Mouse (Mus musculus): ENCODE data around the gene Tmem237. TPM values are rescaled to one million over a fixed set of nuclear protein-coding genes. Genes with fewer than 3 reads are reported as not detected.

Tmem237 gene
- 31.9 and 36.2 TPM in 2 replicates for total RNA-seq (2014; rRNA removed)
- 59.7 and 62.6 TPM in 2 replicates for polyA plus RNA-seq (2015; fragmentation: Nextera tagmentation; extraction: Ambion mirVana)

GRCm38 (mm10) chr1:59119720-59120457 is at the start of gene Tmem237:
TSS of gene Tmem237 (minus strand) at chr1:59120408.
- Histone ChIP-seq H3K4me3 (ENCODE audit: low read depth, low read length) (peak within 1 kb of the TSS; percentile 69), H3K27ac (ENCODE audit: low read depth, low read length) (peak within 1 kb of the TSS; percentile 95), H3K27me3 (ENCODE audit: insufficient read depth, low read length) (no peaks in the 10 kb centered on the region), H3K9ac (peak within 1 kb of the TSS; percentile 97), H3K4me1 (ENCODE audit: insufficient read depth) (no peaks in the 10 kb centered on the region), H3K9me3 (ENCODE audit: low read length) (no peaks in the 10 kb centered on the region), H3K36me3 (ENCODE audit: insufficient read depth) (peaks cover 12% of the 10 kb centered on the region; the same call in 1 of the 2 replicates), H3K4me2 (ENCODE audit: low read depth) (peak within 1 kb of the TSS; percentile 91)
- ATAC-seq (peak; percentile 97), DNase-seq (peak; percentile 96)
- TF ChIP-seq CTCF (IDR thresholded peaks at IDR 0.05; ENCODE audit: low read depth): no peak
- WGBS: 3% methylated on average over 74 of the region's 74 CpGs

DNA sequence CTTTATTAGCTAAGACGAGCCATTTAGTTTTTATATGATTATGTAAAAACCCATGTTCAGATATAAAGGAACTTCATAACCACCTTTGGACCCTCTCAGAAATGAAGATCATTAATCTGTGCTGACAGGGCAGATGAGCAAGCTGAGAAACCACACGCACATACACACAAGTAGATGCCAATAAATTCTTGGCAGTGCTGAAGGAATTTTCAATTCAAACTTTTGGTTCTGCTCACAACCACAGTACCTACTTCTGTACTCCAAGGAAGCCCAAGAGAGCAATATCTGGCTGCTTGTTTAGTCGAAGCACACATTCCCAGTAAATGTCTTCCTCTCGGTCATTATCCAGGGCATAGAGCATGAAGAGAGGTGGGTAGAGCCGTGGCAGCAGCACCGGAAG is 49.4 kb upstream of the Tmem237 start:
- TF ChIP-seq CTCF (IDR thresholded peaks at IDR 0.05; ENCODE audit: low read depth): no peak
- H3K9me3 ChIP-seq (ENCODE audit: low read length): no peaks in the 10 kb centered on the region
- DNase-seq (no peak), ATAC-seq (no peak)
- no peak overlapping the region for H3K9ac ChIP-seq
- H3K27me3 ChIP-seq (ENCODE audit: insufficient read depth, low read length): no peaks in the 10 kb centered on the region
- H3K27ac ChIP-seq (ENCODE audit: low read depth, low read length): no peak overlapping the region
- no peak overlapping the region for H3K4me3 ChIP-seq (ENCODE audit: low read depth, low read length)
- peaks cover 62% of the 10 kb centered on the region for H3K36me3 ChIP-seq (ENCODE audit: insufficient read depth)
- H3K4me1 ChIP-seq (ENCODE audit: insufficient read depth): no peaks in the 10 kb centered on the region
- H3K4me2 ChIP-seq (ENCODE audit: low read depth): no peak overlapping the region
- WGBS: 84% methylated on average over 6 of the region's 6 CpGs

- WGBS: 85% methylated on average over 2 of the region's 2 CpGs
- H3K9me3 ChIP-seq (ENCODE audit: low read length): no peaks in the 10 kb centered on the region
- no peak overlapping the region for H3K27ac ChIP-seq (ENCODE audit: low read depth, low read length)
- no peak overlapping the region for H3K9ac ChIP-seq
- H3K36me3 ChIP-seq (ENCODE audit: insufficient read depth): peaks cover 63% of the 10 kb centered on the region
- no peak for TF ChIP-seq CTCF (IDR thresholded peaks at IDR 0.05; ENCODE audit: low read depth)
- no peaks in the 10 kb centered on the region for H3K27me3 ChIP-seq (ENCODE audit: insufficient read depth, low read length)
- no peaks in the 10 kb centered on the region for H3K4me1 ChIP-seq (ENCODE audit: insufficient read depth)
- H3K4me2 ChIP-seq (ENCODE audit: low read depth): no peak overlapping the region
- no peak overlapping the region for H3K4me3 ChIP-seq (ENCODE audit: low read depth, low read length)
- ATAC-seq (no peak), DNase-seq (no peak)
Observed at GRCm38 (mm10) chr1:59168556-59168955, 48.3 kb upstream of the Tmem237 start.

DNA sequence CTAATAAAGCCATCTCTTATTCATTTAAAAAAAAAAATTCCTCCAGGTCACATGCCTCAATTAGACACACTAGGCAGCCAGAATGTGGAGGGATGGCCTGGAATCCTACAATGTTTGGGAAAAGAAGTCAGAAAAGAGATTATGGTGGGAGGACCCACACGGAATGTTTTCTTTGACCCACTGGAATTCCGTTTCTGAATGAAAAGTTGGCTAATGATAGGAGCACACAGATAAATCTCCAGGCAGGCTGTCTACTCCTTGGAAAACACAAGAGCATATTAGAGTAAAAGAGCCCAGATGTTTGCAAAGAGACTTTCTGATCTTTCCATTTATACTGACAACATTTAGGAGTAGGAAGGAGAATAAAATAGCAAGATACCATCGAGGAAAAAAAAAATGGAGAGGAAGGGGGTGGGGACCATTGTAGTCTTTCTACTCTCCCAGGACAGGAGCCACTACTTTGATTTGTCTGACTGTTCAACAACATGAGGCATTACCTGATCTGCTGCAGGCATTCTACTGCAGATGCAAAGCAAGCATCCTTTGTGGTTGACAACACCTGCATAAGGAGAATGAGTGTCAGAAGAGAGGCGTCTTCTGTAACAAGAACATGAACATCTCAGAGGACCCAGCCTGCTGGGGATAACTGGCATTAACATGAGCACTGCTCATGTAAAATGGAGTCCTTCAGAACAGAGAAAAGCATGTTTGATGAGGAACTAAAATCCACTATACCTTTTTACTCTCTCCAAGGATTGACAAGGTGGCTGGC is 47.6 kb upstream of the Tmem237 start:
- H3K36me3 ChIP-seq (ENCODE audit: insufficient read depth): peaks cover 63% of the 10 kb centered on the region
- no peak for ATAC-seq

GRCm38 (mm10) chr1:59166232-59166905 is 46.2 kb upstream of the Tmem237 start:
- TF ChIP-seq CTCF (IDR thresholded peaks at IDR 0.05; ENCODE audit: low read depth): no peak
- H3K9me3 ChIP-seq (ENCODE audit: low read length): no peaks in the 10 kb centered on the region
- H3K4me3 ChIP-seq (ENCODE audit: low read depth, low read length): no peak overlapping the region
- peaks cover 54% of the 10 kb centered on the region for H3K36me3 ChIP-seq (ENCODE audit: insufficient read depth)
- no peak overlapping the region for H3K27ac ChIP-seq (ENCODE audit: low read depth, low read length)
- H3K4me1 ChIP-seq (ENCODE audit: insufficient read depth): no peaks in the 10 kb centered on the region
- ATAC-seq: no peak
- H3K27me3 ChIP-seq (ENCODE audit: insufficient read depth, low read length): no peaks in the 10 kb centered on the region
- DNase-seq: no peak
- 70% methylated on average over 9 of the region's 9 CpGs for WGBS
- no peak overlapping the region for H3K9ac ChIP-seq
- H3K4me2 ChIP-seq (ENCODE audit: low read depth): no peak overlapping the region

More for the DNA sequence above, 47.6 kb upstream of the Tmem237 start:
- 94% methylated on average over 4 of the region's 4 CpGs for WGBS
- no peak overlapping the region for H3K4me2 ChIP-seq (ENCODE audit: low read depth)
- no peak for TF ChIP-seq CTCF (IDR thresholded peaks at IDR 0.05; ENCODE audit: low read depth)
- H3K4me1 ChIP-seq (ENCODE audit: insufficient read depth): no peaks in the 10 kb centered on the region
- H3K9me3 ChIP-seq (ENCODE audit: low read length): no peaks in the 10 kb centered on the region
- H3K27me3 ChIP-seq (ENCODE audit: insufficient read depth, low read length): no peaks in the 10 kb centered on the region
- H3K9ac ChIP-seq: no peak overlapping the region
- no peak overlapping the region for H3K27ac ChIP-seq (ENCODE audit: low read depth, low read length)
- no peak for DNase-seq
- no peak overlapping the region for H3K4me3 ChIP-seq (ENCODE audit: low read depth, low read length)

DNA sequence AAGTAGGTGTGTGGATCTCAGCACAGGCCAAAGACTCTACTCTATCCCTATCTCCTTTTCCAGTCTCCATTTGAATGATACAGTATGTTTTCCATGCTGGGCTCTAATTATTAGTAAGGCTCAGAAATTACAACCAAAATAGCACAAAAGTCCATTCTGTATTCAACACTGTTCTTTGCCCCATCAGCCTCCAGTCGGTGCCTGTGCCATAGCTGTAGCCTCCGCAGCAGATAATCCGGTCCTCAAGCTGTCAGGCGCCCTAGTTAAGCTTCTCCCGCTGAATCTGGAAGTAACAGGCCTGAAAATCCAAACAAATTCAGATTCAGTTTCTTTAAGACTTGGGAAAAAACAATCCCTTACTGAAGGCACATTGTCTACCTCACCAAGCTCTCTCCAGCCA is 43.7 kb upstream of the Tmem237 start:
- Histone ChIP-seq H3K27ac (ENCODE audit: low read depth, low read length) (0 out of 2 replicates have a peak overlapping the region, but pooled peaks have one; percentile 15), H3K9ac (no peak overlapping the region), H3K9me3 (ENCODE audit: low read length) (no peaks in the 10 kb centered on the region), H3K36me3 (ENCODE audit: insufficient read depth) (peaks cover 41% of the 10 kb centered on the region), H3K4me1 (ENCODE audit: insufficient read depth) (no peaks in the 10 kb centered on the region), H3K27me3 (ENCODE audit: insufficient read depth, low read length) (no peaks in the 10 kb centered on the region), H3K4me3 (ENCODE audit: low read depth, low read length) (no peak overlapping the region), H3K4me2 (ENCODE audit: low read depth) (no peak overlapping the region)
- ATAC-seq (peak; percentile 45), DNase-seq (no peak)
- no peak for TF ChIP-seq CTCF (IDR thresholded peaks at IDR 0.05; ENCODE audit: low read depth)
- 32% methylated on average over 5 of the region's 5 CpGs for WGBS

Measured in forebrain, postnatal 0 days (tissue).